Mouse (Mus musculus) mouse embryonic stem cell (cell line): ENCODE measurements at regions not wholly inside any gene's neighbourhood (a gene's known extent, or its start where the extent isn't known, plus 50 kb on each side); places are given as distances from the start of the nearest gene placed in this dataset.

ENCODE experiments used
- in situ Hi-C, 2 experiments: fragments of 300-500 bp; cut with MboI; formaldehyde crosslinking; loops; 1 replicate in 1 of 2; 3 replicates in 1 of 2; pipeline ENCODE4 v1.14.3; 2019 to 2020; ENCODE audit warnings: low sequenced_read_pairs in 2 of 2, low pct_unique_long_range_greater_than_20kb in 1 of 2, mixed read lengths in 1 of 2; ENCODE audit not compliant: unreplicated experiment in 1 of 2

GRCm38 (mm10) chr7:135767493-135767892, 51.3 kb upstream of the Mki67 start:
- in situ Hi-C loops, result no loop called here

- in situ Hi-C loops, result no loop called here
These were observed 51.9 kb upstream of the Mki67 start for GRCm38 (mm10) chr7:135768064-135768463.

DNA sequence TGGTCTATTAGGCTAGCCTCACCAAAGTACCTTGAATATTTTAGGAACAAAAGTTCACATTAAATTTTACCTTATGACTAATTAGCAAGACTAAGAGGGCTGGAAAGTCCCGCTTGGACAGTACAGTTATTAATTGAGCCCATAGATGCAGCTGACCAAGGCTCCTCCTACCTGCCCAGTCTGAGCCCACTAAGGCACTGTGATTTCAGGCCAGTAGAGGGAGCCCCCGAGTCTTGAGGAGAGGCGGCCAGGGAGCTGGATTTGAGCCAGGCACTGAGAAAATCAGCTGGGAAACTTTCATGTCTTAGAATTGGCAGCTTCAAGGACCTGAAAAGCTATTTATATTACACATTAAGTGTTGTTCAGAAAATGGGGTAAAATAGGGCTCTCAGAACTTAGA, 52.4 kb upstream of the Mki67 start:
- in situ Hi-C loops, result no loop called here

DNA sequence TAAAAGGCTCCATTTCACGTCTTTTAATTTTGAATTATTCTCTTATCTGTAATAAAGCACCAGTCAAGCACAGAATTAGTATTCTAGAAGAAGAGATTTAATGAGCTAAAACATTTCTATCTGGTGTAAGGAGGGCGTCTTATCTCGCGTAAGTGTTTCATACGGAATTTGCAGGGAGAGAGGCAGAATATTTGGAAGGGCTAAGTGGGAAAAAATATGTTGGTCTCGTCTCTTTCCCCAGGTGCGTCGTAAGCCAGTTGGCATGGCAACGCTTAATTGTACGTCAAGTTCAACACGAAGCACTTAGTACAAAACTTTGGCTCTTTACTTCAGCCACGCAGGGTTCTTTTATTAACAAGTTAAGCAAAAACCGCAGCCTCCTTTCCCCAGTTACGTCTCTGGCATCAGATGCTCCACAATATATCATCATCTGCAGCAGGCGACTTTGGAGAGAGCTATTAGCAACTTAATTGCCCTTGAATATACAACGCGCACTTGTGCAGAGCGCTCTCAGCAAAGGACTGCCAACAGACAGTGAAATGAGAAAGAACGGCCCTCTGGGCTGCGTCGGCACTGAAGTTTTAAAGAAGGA, 53.0 kb upstream of the Mki67 start:
- in situ Hi-C loops, result no loop called here

DNA sequence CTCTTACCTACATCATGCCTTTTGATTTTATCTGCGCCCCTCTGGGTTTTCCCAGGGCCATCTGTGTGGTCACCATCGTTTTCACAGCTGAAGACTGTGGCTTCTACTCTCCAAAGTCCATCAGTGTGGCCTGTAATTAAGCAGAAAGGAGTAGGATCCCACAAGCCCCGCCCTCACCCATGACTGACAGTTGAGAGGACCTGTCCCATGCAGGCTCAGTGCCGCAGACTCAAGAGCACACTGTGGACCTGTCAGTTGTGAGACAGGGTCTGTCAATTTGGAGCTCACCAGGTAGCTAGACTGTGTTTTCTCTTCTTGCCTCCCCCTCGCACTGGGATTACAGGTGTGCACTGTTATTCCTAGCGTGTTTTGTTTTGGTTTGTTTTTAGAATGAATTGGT, 53.9 kb upstream of the Mki67 start:
- in situ Hi-C loops, result no loop called here

DNA sequence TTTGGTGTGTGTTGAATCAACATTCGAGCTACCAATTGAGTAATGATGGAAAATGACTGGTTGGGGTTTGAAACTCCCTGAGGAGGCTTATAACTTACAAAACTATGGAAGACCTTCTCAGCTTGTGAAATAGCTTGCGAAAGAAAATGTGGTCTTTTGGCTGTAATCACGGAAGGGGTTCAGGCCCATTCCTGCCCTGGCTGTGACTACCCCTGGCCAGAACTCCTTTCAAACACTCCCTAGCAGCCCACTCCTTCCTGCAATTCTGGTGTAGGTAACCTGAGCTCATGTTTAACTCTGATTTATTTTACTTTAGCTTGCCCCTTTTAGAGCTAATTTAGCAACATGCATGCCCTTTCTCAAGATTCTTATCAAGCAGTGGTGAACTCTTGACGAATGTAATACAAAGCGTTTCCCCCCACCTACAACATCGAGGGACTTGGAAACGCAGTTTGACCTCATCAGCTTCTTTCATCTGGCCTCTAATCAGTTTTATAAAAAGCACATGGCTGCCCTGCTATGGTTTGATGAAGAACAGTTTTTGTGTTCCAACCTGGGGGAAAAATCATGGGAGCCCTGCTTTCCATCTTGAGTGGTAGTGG, 59.8 kb upstream of the Mki67 start:
- in situ Hi-C loops, result no loop called here

DNA sequence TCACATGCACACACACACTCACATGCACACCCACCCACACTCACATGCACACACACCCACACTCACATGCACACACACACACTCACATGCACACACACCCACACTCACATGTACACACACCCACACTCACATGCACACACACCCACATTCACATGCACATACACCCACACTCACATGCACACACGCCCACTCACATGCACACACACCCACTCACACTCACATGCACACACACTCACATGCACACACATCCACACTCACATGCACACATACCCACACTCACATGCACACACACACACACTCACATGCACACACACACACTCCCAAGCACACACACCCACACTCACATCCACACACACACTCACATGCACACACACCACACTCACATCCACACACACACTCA, 74.0 kb upstream of the Mki67 start:
- in situ Hi-C loops, result no loop called here

DNA sequence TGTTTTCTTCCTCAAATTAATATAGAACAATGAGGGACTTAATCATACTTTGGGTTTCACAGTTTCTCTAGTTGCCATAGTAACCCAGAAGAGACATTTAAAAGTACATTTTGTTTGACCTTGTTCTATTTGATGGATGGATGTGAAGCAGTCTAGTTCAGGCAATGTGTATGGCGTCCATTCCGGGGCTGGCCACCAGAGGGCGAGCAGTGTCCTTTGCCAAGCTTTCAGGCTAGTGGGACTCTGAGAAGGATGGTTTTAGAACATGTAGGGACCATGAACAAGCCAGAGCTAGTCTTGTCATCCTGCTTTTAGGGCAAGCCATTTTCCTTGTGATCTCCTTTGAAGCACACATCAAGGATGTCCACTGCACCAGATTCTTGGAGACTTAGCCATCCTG, 74.8 kb upstream of the Mki67 start:
- in situ Hi-C loops, result no loop called here

GRCm38 (mm10) chr7:135791953-135792690, 76.0 kb upstream of the Mki67 start:
- in situ Hi-C loops, result no loop called here

DNA sequence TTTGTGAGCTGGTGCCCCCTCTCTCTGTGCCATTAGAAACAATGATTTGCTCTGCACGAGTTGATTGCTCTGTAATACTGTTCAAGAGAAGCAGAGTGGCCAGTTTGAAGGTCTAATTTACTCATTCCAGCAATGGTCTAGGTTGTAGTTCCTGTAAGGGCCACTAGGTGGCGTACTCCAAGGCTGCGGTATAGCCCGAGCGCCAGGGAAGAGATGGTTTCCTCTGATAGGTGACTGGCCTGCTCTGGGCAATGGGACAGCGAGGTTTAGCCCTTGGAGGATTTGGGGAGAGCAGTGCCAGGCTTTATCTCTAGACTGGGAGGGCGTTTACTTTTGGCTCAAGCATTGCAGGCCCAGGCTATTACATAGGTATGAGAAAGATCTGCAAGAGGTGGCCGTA, 76.8 kb upstream of the Mki67 start:
- in situ Hi-C loops, result no loop called here

DNA sequence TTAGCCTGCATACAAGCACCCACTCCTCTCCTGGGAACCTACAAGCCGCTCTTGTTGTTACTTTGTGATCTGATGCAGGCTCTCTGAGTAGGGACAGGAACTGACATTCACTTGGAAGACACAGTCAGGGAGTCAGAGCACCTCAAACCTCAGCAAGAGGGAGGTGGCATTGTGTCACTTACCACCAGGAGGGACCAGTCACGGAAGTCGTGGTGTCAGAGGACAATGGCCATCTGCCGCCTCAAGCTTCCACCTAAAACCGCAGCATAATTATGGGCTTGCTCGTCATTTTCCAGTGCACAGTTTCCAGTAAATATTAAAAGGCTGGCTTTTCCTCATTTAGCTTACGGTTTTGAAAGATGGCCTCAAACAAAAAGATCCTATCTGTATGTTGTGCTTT, 78.1 kb upstream of the Mki67 start:
- in situ Hi-C loops, result no loop called here

- in situ Hi-C loops, result no loop called here
These were observed 78.5 kb upstream of the Mki67 start for GRCm38 (mm10) chr7:135794679-135795078.

- in situ Hi-C loops, result no loop called here
These were observed 82.3 kb upstream of the Mki67 start for GRCm38 (mm10) chr7:135798441-135798840.

- in situ Hi-C loops, result no loop called here
These were observed 86.5 kb upstream of the Mki67 start for GRCm38 (mm10) chr7:135802598-135803121.

DNA sequence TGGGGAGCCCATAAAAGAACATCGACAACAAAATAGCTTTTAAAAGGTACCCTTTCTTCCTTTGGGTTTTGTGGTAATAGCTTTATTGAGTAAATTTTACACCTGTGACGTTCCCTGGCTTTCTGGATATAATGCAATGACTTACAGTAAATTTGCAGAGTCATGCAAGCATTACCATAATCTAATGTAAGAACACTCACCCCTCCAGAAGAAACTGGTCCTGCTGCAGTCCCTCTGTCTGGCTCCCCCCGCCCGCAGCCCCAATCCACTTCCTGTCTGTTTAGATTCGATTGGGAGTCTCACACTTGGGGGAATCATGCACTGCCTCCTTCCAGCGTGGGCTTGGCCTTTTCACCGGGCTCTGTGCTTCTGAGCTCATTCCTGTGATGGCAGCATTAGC, 88.6 kb upstream of the Mki67 start:
- in situ Hi-C loops, result no loop called here

DNA sequence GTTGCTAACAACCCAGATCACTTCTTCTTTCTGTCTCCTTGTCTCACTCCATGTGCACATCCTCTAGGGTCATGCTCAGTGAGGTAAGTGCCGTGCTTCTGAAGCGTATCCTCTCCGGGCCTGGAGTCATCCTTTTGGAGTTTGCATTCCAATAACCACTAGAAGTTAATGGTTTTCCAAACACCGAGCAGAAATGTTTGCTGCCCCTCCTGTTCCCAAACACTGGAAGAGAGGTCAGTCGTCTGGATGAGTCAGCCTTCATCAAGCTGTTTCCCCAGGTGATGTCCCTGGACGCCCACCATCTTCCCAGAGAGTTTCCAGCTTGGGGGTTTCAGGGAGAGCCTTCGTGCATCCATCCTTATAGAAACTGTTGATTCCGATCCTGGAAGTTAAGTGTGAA, 90.0 kb upstream of the Mki67 start:
- in situ Hi-C loops, result no loop called here

DNA sequence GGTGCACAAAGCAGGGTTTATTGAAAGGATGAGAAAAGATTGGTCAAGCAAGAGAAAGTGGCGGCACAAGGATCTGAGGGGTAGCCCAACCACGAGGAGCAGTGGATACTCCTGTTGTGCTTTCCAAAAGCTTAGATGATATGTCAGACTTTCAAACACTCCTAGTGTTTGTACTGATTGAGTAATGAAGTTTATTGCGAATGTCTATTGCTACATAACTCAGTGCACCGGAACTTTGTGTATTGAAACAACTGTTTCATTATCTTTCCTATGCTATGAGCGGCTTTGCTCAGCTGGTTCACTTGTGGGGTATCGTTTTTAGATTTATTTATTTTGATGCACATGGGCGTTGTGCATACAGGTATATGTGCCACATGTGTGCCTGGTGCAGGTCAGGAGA, 90.5 kb upstream of the Mki67 start:
- in situ Hi-C loops, result no loop called here

DNA sequence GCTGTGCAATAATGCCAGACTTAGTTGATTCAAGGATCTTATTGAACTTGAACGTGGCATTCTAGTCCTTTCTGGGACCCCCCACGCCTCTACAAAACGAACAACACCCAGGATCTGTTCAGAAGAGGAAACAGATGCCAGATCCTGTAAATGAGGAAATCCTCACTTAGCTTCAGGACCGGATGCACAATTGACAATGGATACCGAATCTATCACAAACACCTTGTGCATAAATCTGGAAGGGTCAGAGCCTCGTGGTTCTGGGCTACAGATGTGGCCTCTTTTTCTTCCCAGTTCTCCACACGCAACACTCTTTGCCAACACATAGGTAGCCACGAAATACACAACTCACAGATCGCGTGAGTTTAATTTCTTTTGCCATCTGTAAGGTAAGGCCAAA, 93.0 kb upstream of the Mki67 start:
- in situ Hi-C loops, result no loop called here

GRCm38 (mm10) chr7:135809751-135810379, 93.7 kb upstream of the Mki67 start:
- in situ Hi-C loops, result no loop called here
